Mouse (Mus musculus) MEL (cell line): ENCODE measurements around the gene Bcas3. TPM values are rescaled to one million over a fixed set of nuclear protein-coding genes. Genes with fewer than 3 reads are reported as not detected.

ENCODE experiments used
- DNase-seq: peaks from one replicate; pipeline ENCODE4 v3.0.0; 2011; ENCODE audit warnings: low read depth, low spot score
- H3K27ac ChIP-seq: 2 replicates; pipeline ENCODE4 v1.5.1; 2012; ENCODE audit warnings: low read depth, mild to moderate bottlenecking, control low read depth, low read length, moderate library complexity; ENCODE audit not compliant: control insufficient read depth
- H3K27me3 ChIP-seq, 2 experiments: fragments of 150-350 bp in 1 of 2; sonication (generic) in 1 of 2; 2 replicates each; pipeline ENCODE4 v1.6.1; 2012; ENCODE audit warnings: low read length in 2 of 2, mild to moderate bottlenecking in 2 of 2, improper control_type of control experiment in 1 of 2, moderate library complexity in 1 of 2; ENCODE audit not compliant: insufficient read depth in 2 of 2, control insufficient read depth in 1 of 2
- H3K36me3 ChIP-seq, 2 experiments: 2 replicates each; pipeline ENCODE4 v1.6.1; 2012 to 2014; ENCODE audit warnings: low read length in 2 of 2, improper control_type of control experiment in 1 of 2, inconsistent platforms in 1 of 2, mild to moderate bottlenecking in 1 of 2; ENCODE audit not compliant: insufficient read depth in 2 of 2, control insufficient read depth in 1 of 2
- H3K4me1 ChIP-seq, 2 experiments: fragments of 150-350 bp in 1 of 2; sonication (generic) in 1 of 2; 2 replicates each; pipeline ENCODE4 v1.6.1; 2012; ENCODE audit warnings: low read length in 2 of 2, improper control_type of control experiment in 1 of 2, mild to moderate bottlenecking in 1 of 2; ENCODE audit not compliant: insufficient read depth in 2 of 2, control insufficient read depth in 1 of 2
- H3K4me3 ChIP-seq, 2 experiments: fragments of 150-350 bp in 1 of 2; sonication (generic) in 1 of 2; 2 replicates each; pipeline ENCODE4 v1.5.1; 2012; ENCODE audit warnings: low read depth in 2 of 2, low read length in 2 of 2, mild to moderate bottlenecking in 2 of 2, moderate library complexity in 2 of 2, control low read depth in 1 of 2, improper control_type of control experiment in 1 of 2; ENCODE audit not compliant: control insufficient read depth in 1 of 2, insufficient read depth in 1 of 2
- H3K79me2 ChIP-seq: 2 replicates; pipeline ENCODE4 v1.6.1; 2012; ENCODE audit warnings: mild to moderate bottlenecking, low read length, moderate library complexity; ENCODE audit not compliant: control insufficient read depth, poor library complexity, insufficient read depth
- H3K9ac ChIP-seq: 2 replicates; pipeline ENCODE4 v1.6.1; 2012; ENCODE audit warnings: low read depth, mild to moderate bottlenecking, control low read depth, low read length, moderate library complexity; ENCODE audit not compliant: control insufficient read depth, poor library complexity, severe bottlenecking
- H3K9me3 ChIP-seq: fragments of 150-350 bp; sonication (generic); replicated peaks from 2 replicates; pipeline ENCODE4 v1.6.1; 2012; ENCODE audit warnings: mild to moderate bottlenecking, low read length, improper control_type of control experiment, moderate library complexity; ENCODE audit not compliant: insufficient read depth
- BHLHE40 ChIP-seq: IDR thresholded peaks from 2 replicates; pipeline ENCODE4 v1.6.1; 2012; ENCODE audit warnings: low read depth, mild to moderate bottlenecking, inconsistent platforms, low read length, improper control_type of control experiment, borderline replicate concordance
- CHD2 ChIP-seq: IDR thresholded peaks from 2 replicates; pipeline ENCODE4 v1.6.1; 2011; ENCODE audit warnings: low read length, improper control_type of control experiment
- E2F4 ChIP-seq: IDR thresholded peaks from 2 replicates; pipeline ENCODE4 v1.6.1; 2011; ENCODE audit warnings: low read depth, low read length, improper control_type of control experiment, borderline replicate concordance
- ELF1 ChIP-seq: IDR thresholded peaks from 2 replicates; pipeline ENCODE4 v1.6.1; 2014; ENCODE audit warnings: low read depth, mild to moderate bottlenecking, inconsistent platforms, low read length, improper control_type of control experiment, moderate library complexity
- HCFC1 ChIP-seq: IDR thresholded peaks from 2 replicates; pipeline ENCODE4 v1.6.1; 2012; ENCODE audit warnings: low read depth, mild to moderate bottlenecking, inconsistent platforms, low read length, improper control_type of control experiment, moderate library complexity
- MAFK ChIP-seq: IDR thresholded peaks from 2 replicates; pipeline ENCODE4 v1.6.1; 2011; ENCODE audit warnings: low read depth, mild to moderate bottlenecking, low read length, improper control_type of control experiment, borderline replicate concordance
- MAZ ChIP-seq: IDR thresholded peaks from 2 replicates; pipeline ENCODE4 v1.6.1; 2012; ENCODE audit warnings: low read depth, mild to moderate bottlenecking, inconsistent platforms, low read length, improper control_type of control experiment
- MEF2A ChIP-seq: IDR thresholded peaks from 2 replicates; pipeline ENCODE4 v1.6.1; 2014; ENCODE audit warnings: low read depth, mild to moderate bottlenecking, inconsistent platforms, low read length, improper control_type of control experiment; ENCODE audit not compliant: poor library complexity, insufficient replicate concordance, severe bottlenecking; ENCODE audit errors: extremely low read depth
- MYB ChIP-seq: IDR thresholded peaks from 2 replicates; pipeline ENCODE4 v1.6.1; 2011; ENCODE audit warnings: mild to moderate bottlenecking, low read depth, low read length, improper control_type of control experiment
- NELFE ChIP-seq: IDR thresholded peaks from 2 replicates; pipeline ENCODE4 v1.6.1; 2011; ENCODE audit warnings: low read depth, low read length, improper control_type of control experiment
- POLR2AphosphoS5 ChIP-seq: IDR thresholded peaks from 2 replicates; pipeline ENCODE4 v1.6.1; 2012; ENCODE audit warnings: low read depth, borderline replicate concordance, mild to moderate bottlenecking, inconsistent platforms, low read length, moderate library complexity, mixed read lengths
- SMC3 ChIP-seq: IDR thresholded peaks from 2 replicates; pipeline ENCODE4 v1.6.1; 2011; ENCODE audit warnings: low read depth, low read length, improper control_type of control experiment
- UBTF ChIP-seq: IDR thresholded peaks from 2 replicates; pipeline ENCODE4 v1.6.1; 2012; ENCODE audit warnings: low read depth, mild to moderate bottlenecking, inconsistent platforms, low read length, improper control_type of control experiment, moderate library complexity, borderline replicate concordance; ENCODE audit not compliant: insufficient read depth
- USF2 ChIP-seq, 2 experiments: IDR thresholded peaks; 2 replicates each; pipeline ENCODE4 v1.6.1; 2011 to 2012; ENCODE audit warnings: improper control_type of control experiment in 2 of 2, low read length in 2 of 2, borderline replicate concordance in 1 of 2, inconsistent platforms in 1 of 2, low read depth in 1 of 2, mild to moderate bottlenecking in 1 of 2; ENCODE audit not compliant: insufficient read depth in 1 of 2
- polyA plus RNA-seq, 2 experiments: library from polyadenylated mRNA; stranded (reverse) in 1 of 2; unstranded in 1 of 2; fragments of >175 nt in 1 of 2; fragments of >200 nt in 1 of 2; gene quantifications; 2 replicates each; pipeline versions ENCODE4 v1.2.1 to v1.2.4; 2012; ENCODE audit warnings: low replicate concordance in 2 of 2, low read depth in 1 of 2; ENCODE audit not compliant: insufficient read length in 2 of 2, insufficient read depth in 1 of 2, missing spikeins in 1 of 2
- total RNA-seq: library from RNA; depleted of rRNA; stranded (reverse); fragments of 300-350 nt; gene quantifications from 2 replicates; pipeline ENCODE4 v1.2.3, GENCODE M21; 2012

Bcas3 gene
- total and polyA plus RNA-seq, 3 experiments, result 8.6 to 14.7 TPM; not detected in 1

DNA sequence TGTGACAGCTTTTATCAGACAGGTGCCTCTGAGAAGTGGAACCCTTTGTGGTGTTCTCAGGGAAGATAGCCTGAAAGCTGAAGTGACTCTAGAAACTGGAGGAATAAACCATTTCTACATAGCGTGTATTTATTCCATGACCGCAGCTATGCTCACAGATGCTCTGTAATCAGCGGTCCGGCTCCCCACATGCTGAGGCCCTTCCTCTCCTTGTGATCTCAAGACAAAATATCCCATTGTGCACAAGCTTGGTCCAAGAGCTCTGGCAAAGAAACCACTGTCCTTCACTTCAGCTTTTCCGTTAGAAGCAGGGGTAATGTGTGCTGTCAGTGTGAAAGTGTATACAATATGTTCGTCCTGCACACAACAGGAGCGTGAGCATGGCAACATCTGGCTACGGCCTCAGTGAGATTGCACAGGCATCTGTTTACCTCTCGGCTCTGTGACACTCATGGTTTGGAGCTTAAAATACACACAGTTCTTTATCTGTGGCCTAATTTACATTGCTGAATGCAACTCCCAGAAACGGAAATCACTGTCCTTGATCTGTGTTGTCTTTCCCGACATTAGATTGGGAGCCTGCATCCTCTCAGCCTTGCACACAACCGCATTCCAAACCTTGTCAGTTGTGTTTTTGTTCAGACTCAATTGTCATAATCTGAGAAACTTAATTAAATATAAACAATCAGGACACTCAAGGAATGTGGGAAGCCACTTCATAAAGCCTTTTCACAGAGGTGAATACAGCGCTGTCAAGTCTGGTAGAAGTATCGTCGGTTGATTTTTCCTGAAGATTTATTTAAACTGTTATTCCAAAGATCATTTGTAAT is 225.1 kb downstream of the Bcas3 start:
- peaks cover 0 to 6% of the 10 kb centered on the region in 2 experiments; a peak in 2 of 4 replicates for H3K36me3 ChIP-seq
- no peak for TF ChIP-seq POLR2AphosphoS5
- no peak for TF ChIP-seq HCFC1
- TF ChIP-seq SMC3, result no peak
- no peak for TF ChIP-seq MAZ
- TF ChIP-seq E2F4, result no peak
- no peak for TF ChIP-seq MAFK
- TF ChIP-seq MEF2A, result no peak
- TF ChIP-seq UBTF, result no peak
- no peak for TF ChIP-seq NELFE
- TF ChIP-seq, all 39 proteins: peak for 0
- H3K27me3 ChIP-seq, result no peaks in the 10 kb centered on the region
- no peaks in the 10 kb centered on the region for H3K79me2 ChIP-seq
- H3K9ac ChIP-seq, result no peak overlapping the region
- peaks cover 6% of the 10 kb centered on the region in 2 experiments; a peak in 3 of 4 replicates for H3K4me1 ChIP-seq
- no peak overlapping the region for H3K4me3 ChIP-seq
- no peak overlapping the region for H3K27ac ChIP-seq
- no peaks in the 10 kb centered on the region for H3K9me3 ChIP-seq
- DNase-seq, result no peak

DNA sequence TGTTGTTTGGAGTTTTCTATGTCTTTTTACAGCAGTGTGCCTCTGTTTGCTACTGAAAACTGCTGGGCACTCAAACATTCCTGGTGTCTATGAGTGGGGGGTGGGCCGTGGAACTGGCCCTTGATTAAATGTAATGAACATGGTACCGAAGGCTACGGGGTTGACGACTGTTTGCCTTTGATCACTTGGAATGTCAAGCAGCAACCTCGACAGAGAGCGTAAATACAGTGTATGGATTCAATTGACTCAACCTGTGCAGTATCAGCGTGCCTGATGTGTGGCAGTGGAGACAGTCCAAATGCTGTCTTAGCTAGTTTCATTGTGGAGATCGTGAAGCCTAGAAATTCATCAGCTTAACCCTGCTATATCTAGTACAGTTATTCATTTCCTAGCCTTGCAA is 231.1 kb downstream of the Bcas3 start:
- Histone ChIP-seq H3K9me3 (no peaks in the 10 kb centered on the region), H3K9ac (no peak overlapping the region), H3K36me3 (no peaks in the 10 kb centered on the region; a peak in 1 of 4 replicates), H3K27me3 (no peaks in the 10 kb centered on the region), H3K79me2 (no peaks in the 10 kb centered on the region), H3K4me3 (no peak overlapping the region), H3K4me1 (no peaks in the 10 kb centered on the region), H3K27ac (no peak overlapping the region)
- TF ChIP-seq BHLHE40 (no peak), ELF1 (no peak), MAFK (no peak), CHD2 (no peak), MYB (no peak), USF2 (IDR thresholded peaks at IDR 0.05; ENCODE audit: borderline replicate concordance in 1 of 2, insufficient read depth in 1 of 2, low read depth in 1 of 2, low read length in 2 of 2) (no peak), MEF2A (no peak)
- DNase-seq, result no peak
